Mouse (Mus musculus) gastrocnemius, adult 2 months (tissue): Measurements from ENCODE around the gene Erbb2. TPM values are rescaled to one million over a fixed set of nuclear protein-coding genes. Genes with fewer than 3 reads are reported as not detected.
A peak's percentile ranks its signal among the peaks of the same experiment; 100 is the strongest.

Source experiments
- DNase-seq: peaks from one replicate; pipeline ENCODE4 v3.0.0; 2022
- H3K27ac ChIP-seq: fragments of 200-600 bp; 2 replicates; pipeline ENCODE4 v1.8.1; 2022; ENCODE audit warnings: mild to moderate bottlenecking
- H3K4me3 ChIP-seq: fragments of 200-600 bp; 2 replicates; pipeline ENCODE4 v1.8.1; 2022; ENCODE audit warnings: mild to moderate bottlenecking, moderate library complexity
- CTCF ChIP-seq: fragments of 200-600 bp; IDR thresholded peaks from 2 replicates; pipeline ENCODE4 v1.8.1; 2022; ENCODE audit warnings: antibody characterized with exemption, mild to moderate bottlenecking, moderate library complexity
- intact Hi-C: fragments of 180-260 bp; cut with DNase I; formaldehyde crosslinking; loops from one replicate; pipeline ENCODE4 v1.15.1; 2025
- total RNA-seq, 2 experiments: library from RNA; stranded (reverse); gene quantifications; 2 replicates each; pipeline ENCODE4 v1.2.3; 2021

The Erbb2 gene
- total RNA-seq, 2 experiments from 2014 or later, result 1.6 to 1.9 TPM

GRCm38 (mm10) chr11:98388282-98388681 is 24.0 kb upstream of the Erbb2 start:
- DNase-seq, result no peak
- peak overlapping the region; percentile 63 for H3K27ac ChIP-seq
- no peak overlapping the region for H3K4me3 ChIP-seq
- intact Hi-C loops, result no loop called here
- TF ChIP-seq CTCF, result no peak

GRCm38 (mm10) chr11:98389221-98389780 is 23.0 kb upstream of the Erbb2 start:
- intact Hi-C loops, result no loop called here
- peak; percentile 78 for DNase-seq
- TF ChIP-seq CTCF, result peak; percentile 79

GRCm38 (mm10) chr11:98390141-98390540 is 22.1 kb upstream of the Erbb2 start:
- Histone ChIP-seq H3K27ac (no peak overlapping the region), H3K4me3 (no peak overlapping the region)
- no peak for DNase-seq
- intact Hi-C loops, result loop anchor here (2.0 kb wide), 1 partner anchor 47 kb away; no protein-coding TSS in a partner anchor
- TF ChIP-seq CTCF, result no peak

More at GRCm38 (mm10) chr11:98389221-98389780, 23.0 kb upstream of the Erbb2 start:
- Histone ChIP-seq H3K4me3 (no peak overlapping the region), H3K27ac (peak overlapping the region; percentile 63; the same call in 1 of the 2 replicates)

GRCm38 (mm10) chr11:98392034-98392433 is 20.2 kb upstream of the Erbb2 start:
- intact Hi-C loops, result no loop called here
- Histone ChIP-seq H3K4me3 (no peak overlapping the region), H3K27ac (no peak overlapping the region)
- DNase-seq, result no peak
- TF ChIP-seq CTCF, result no peak

- H3K4me3 ChIP-seq, result no peak overlapping the region
- H3K27ac ChIP-seq, result peak overlapping the region; percentile 89; the same call in 1 of the 2 replicates
- intact Hi-C loops, result no loop called here
- DNase-seq, result no peak
- TF ChIP-seq CTCF, result no peak
Measured at GRCm38 (mm10) chr11:98392645-98393044, 19.6 kb upstream of the Erbb2 start.

GRCm38 (mm10) chr11:98393317-98393716 is 19.0 kb upstream of the Erbb2 start:
- DNase-seq, result no peak
- Histone ChIP-seq H3K4me3 (no peak overlapping the region), H3K27ac (peak overlapping the region; percentile 89)
- intact Hi-C loops, result no loop called here
- TF ChIP-seq CTCF, result no peak

- intact Hi-C loops, result no loop called here
- no peak for TF ChIP-seq CTCF
- DNase-seq, result peak; percentile 71
- peak overlapping the region; percentile 89 for H3K27ac ChIP-seq
- no peak overlapping the region for H3K4me3 ChIP-seq
Measured at GRCm38 (mm10) chr11:98394301-98394700, 18.0 kb upstream of the Erbb2 start.

- DNase-seq, result no peak
- H3K4me3 ChIP-seq, result no peak overlapping the region
- peak overlapping the region; percentile 89 for H3K27ac ChIP-seq
Measured at GRCm38 (mm10) chr11:98395041-98395440, 17.2 kb upstream of the Erbb2 start.

GRCm38 (mm10) chr11:98397946-98398345 is 14.3 kb upstream of the Erbb2 start:
- intact Hi-C loops, result loop anchor here (2.0 kb wide), 1 partner anchor 39 kb away; the partner anchor contains the start of gene Stard3

More at GRCm38 (mm10) chr11:98395041-98395440, 17.2 kb upstream of the Erbb2 start:
- TF ChIP-seq CTCF, result no peak
- intact Hi-C loops, result no loop called here

GRCm38 (mm10) chr11:98400161-98400726 is 12.0 kb upstream of the Erbb2 start, which contains the start of gene Pgap3:
Gene Pgap3 (minus strand): TSS chr11:98400490.
- no peak for TF ChIP-seq CTCF
- H3K4me3 ChIP-seq, result peak within 1 kb of the TSS; percentile 89
- intact Hi-C loops, result loop anchor here (2.0 kb wide), 1 partner anchor 39 kb away; the partner anchor contains the start of gene Mien1
- peak; percentile 91 for DNase-seq
- H3K27ac ChIP-seq, result peak within 1 kb of the TSS; percentile 99

More at GRCm38 (mm10) chr11:98397946-98398345, 14.3 kb upstream of the Erbb2 start:
- no peak for DNase-seq
- no peak for TF ChIP-seq CTCF
- Histone ChIP-seq H3K27ac (no peak overlapping the region), H3K4me3 (no peak overlapping the region)

- Histone ChIP-seq H3K4me3 (peak overlapping the region; percentile 89), H3K27ac (peak overlapping the region; percentile 99)
- TF ChIP-seq CTCF, result no peak
- DNase-seq, result no peak
- intact Hi-C loops, result loop anchor here (2.0 kb wide), 1 partner anchor 38 kb away; the partner anchor contains the start of gene Mien1
Measured at GRCm38 (mm10) chr11:98400816-98401215, 11.5 kb upstream of the Erbb2 start.

- Histone ChIP-seq H3K4me3 (no peak overlapping the region), H3K27ac (no peak overlapping the region)
- intact Hi-C loops, result no loop called here
- DNase-seq, result no peak
- TF ChIP-seq CTCF, result no peak
Measured at GRCm38 (mm10) chr11:98406621-98407020, 5.6 kb upstream of the Erbb2 start.

- Histone ChIP-seq H3K4me3 (no peak overlapping the region), H3K27ac (no peak overlapping the region)
- intact Hi-C loops, result no loop called here
- no peak for DNase-seq
- TF ChIP-seq CTCF, result no peak
Measured at GRCm38 (mm10) chr11:98408872-98409271, 3.4 kb upstream of the Erbb2 start.

GRCm38 (mm10) chr11:98409341-98409822 is 2.9 kb upstream of the Erbb2 start:
- DNase-seq, result no peak
- no peak for TF ChIP-seq CTCF
- intact Hi-C loops, result no loop called here
- Histone ChIP-seq H3K27ac (no peak overlapping the region), H3K4me3 (no peak overlapping the region)
